Mouse (Mus musculus) ZHBTc4 (cell line): Measurements from ENCODE around the gene Npm3.

ENCODE experiments used
- DNase-seq: peaks from one replicate; pipeline ENCODE4 v3.0.0-alpha.2; 2011; ENCODE audit warnings: low read depth, low spot score

The Npm3 gene

DNA sequence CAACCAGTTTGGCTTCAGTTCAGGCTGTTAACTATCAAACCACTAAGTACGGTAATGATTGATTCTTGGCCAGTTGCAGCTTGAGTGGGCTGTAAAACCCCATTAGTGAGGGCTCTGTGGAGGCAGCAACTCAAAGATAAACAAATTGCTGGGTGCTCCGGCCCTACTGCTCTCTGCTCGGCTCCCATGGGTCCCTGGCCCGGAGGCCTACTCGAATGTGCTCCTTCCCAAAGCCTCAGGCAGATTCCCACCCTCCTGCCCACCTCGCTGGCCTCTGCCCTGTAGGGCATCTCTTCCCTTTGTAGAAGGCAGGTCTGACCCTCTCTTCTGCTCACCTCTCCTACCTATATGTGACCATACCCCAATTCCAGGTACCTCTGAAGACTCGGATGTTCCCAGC, 14.6 kb downstream of the Npm3 start:
- DNase-seq: no peak

DNA sequence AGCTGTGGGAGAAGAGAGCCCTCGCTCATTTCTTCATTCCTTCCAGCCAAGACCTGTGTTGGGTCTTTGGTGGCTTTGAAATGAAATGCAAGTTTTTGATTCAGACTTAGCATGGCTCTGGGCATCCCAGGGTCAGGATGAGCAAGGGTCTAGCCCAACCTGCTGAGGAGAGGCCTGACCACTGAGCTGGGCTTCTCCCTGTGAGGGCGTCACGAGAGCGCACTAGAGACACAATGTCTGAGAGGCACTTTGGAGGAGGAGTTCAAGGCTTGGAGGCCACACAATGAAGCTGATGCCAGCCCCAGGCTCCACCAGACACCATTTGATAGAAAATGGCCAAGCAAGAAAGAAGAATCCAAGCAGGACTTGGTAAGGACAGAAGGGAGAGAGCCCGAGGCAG, 15.2 kb downstream of the Npm3 start:
- no peak for DNase-seq

DNA sequence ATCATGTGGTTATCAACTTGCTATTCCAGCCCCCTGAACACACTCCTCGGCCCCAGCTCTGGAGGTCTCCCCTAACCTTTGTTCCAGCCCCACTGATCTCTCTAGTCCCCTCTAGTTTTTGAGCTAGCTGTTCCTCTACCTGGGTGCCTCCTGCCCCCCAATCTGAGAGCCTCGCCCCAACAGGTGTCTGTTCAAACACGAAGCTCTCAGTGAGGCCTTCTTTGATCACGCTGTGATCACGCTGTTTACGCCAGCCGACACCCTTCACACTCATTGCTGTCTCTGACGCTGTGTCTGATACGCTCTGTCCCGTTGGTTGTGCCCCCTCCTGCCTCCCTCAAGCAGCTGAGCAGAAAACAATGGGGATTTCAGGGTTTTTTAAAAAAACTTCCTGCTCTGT, 15.8 kb downstream of the Npm3 start:
- DNase-seq: no peak

GRCm38 (mm10) chr19:45731658-45732057, 17.7 kb downstream of the Npm3 start:
- DNase-seq: peak; percentile 83

- no peak for DNase-seq
These were observed 19.3 kb downstream of the Npm3 start for GRCm38 (mm10) chr19:45730042-45730441.

GRCm38 (mm10) chr19:45727231-45727630, 22.2 kb downstream of the Npm3 start:
- peak; percentile 40 for DNase-seq

GRCm38 (mm10) chr19:45725677-45726277, 23.6 kb downstream of the Npm3 start:
- DNase-seq: no peak

DNA sequence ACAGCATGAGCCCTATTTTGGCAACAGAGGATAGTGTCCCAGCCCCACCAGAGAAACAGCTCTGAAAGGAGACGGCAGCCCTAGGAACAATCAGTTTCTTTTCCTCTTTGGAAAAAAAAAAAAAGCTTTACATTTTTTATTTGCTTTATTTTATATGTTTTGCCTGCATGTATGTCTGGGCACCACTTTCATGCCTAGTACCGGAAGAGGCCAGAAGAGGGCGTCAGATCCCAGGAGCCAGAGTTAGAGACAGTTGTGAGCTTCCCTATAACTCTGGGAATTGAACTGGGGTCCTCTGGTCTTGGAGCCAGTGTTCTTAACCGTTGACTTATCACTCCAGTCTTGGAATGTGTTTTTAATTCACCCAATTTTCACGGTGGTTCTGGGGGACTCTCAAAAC, 27.2 kb downstream of the Npm3 start:
- DNase-seq: peak; percentile 39

DNA sequence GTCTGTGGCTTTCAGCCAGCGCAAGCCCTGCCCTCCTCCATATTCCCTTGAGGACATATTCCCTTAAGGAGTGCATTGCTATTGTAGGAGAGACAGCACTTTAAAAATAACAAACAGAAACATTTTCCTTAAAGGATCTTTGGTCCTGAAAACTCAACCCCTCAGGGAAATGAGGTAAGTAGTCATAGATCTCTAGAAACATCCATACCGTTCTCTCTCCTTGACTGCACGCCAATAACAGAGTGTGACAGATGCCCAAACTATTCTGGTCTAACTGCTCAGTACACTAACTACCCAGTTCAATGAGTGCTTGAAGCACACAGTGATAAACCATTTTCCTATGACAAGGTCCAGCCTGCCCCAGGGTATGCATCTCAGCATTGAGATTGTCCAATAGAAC, 31.1 kb downstream of the Npm3 start:
- no peak for DNase-seq

GRCm38 (mm10) chr19:45717493-45718220, 31.7 kb downstream of the Npm3 start:
- no peak for DNase-seq

DNA sequence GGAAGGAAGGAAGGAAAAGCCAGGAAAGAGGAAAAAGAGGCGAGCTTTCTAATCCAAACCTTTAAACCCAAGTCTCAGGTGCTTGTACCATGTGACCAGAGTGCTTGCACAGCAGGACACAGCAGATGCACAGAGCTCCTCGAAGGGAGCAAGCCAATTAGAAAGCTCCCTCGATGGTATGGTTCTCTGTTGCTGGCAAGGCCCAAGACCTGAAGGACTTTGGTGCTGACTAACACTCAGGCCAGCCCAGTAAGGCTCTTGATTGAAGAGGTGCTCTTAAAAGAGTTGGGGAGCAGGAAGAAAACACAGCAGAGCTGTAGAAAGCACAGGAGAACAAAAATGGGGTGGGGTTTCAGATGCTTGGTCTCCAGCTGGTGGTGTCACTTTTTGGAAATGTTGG, 40.7 kb downstream of the Npm3 start:
- no peak for DNase-seq
